Mouse (Mus musculus): ENCODE measurements around the gene Lhfpl2.

Gene Lhfpl2

DNA sequence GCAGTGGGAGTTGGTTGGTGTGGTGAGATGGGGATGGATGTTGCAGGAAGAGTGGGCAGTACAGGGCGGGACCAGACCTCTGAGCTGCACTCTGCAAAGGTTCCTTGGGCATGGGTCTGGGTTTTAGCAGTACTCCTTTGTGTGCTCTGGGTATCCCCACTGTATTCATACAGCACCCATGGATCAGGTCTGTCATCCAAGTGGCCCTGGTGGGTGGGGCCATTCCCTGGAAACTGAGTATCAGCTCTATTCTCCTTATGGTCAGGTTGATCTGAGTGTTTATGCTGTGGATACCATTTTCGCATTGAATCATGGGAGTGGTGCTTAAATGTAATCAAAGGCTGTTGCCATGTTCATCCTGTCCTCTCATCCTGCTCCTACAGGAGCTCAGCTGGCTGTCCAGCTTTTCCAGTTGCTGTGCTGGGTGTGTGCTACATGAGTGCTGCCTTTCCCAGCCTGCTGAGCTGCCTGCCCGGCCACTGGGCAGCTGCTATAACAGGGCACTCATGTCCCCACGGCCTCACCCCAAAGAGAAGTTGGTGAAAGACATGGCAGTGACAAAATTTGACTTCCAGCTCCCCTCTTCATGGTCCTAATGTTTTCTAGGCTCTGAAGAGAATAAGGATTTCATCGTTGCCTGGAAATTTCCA is 9.2 kb downstream of the Lhfpl2 start:
- DNase-seq (ENCODE audit: low spot score), result no peak

- DNase-seq (ENCODE audit: low spot score), result no peak
Measured at GRCm38 (mm10) chr13:94068308-94068707, 10.7 kb downstream of the Lhfpl2 start.

GRCm38 (mm10) chr13:94069421-94070307 is 12.1 kb downstream of the Lhfpl2 start:
- no peak for DNase-seq (ENCODE audit: low spot score)

- no peak for DNase-seq (ENCODE audit: low spot score)
Measured at GRCm38 (mm10) chr13:94070308-94070619, 12.7 kb downstream of the Lhfpl2 start.

DNA sequence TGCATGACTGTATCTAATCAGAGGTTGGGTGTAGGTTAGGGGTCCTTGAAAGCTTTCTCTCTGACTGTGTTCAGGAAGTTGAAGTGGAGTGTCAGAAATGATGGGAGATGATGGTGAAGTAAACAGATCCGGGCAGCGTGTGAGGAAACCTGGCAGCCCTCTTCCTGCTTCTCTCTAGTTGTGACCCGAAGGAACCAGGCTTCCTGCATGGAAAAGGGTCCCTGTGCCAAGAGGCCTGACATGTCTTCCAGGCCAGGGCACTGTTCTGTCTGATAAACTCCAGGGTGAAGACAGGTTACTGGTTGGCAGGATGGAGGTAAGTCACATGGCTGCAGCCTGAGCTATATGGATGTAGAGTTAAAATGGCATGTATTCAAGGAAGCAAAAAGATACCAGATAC is 13.3 kb downstream of the Lhfpl2 start:
- no peak for DNase-seq (ENCODE audit: low spot score)

DNA sequence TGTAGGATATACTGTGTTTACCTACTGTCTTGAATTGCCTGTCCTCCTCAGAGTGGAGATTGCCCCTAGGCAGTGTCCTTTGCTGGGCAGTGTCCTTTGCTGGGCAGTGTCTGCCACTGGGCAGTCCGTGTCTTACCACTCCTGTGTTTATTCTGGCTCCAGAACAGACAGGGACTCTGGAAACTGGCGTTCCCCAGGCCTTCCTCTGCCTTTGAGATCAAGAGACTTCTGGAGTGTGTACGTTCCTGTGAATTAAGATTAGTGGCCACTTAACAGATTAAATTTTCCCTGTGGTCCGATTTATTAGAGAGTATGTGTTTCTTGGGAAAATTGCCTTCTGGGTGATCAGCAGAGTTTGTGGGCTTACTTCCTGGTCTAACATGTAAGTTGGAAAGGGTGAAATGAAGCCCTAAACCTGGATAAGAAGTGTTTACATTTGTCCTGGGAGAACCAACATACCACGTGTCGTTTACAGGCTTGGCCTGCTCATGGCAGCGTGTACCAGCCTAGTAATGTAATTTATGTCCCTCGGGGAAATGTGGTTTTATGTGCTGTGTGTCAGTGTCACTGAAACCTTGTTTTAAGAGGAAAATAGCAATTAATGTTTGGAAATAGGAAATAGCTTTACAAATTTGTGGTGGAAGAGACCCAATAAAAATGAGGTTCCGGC is 15.6 kb downstream of the Lhfpl2 start:
- no peak for DNase-seq (ENCODE audit: low spot score)

DNA sequence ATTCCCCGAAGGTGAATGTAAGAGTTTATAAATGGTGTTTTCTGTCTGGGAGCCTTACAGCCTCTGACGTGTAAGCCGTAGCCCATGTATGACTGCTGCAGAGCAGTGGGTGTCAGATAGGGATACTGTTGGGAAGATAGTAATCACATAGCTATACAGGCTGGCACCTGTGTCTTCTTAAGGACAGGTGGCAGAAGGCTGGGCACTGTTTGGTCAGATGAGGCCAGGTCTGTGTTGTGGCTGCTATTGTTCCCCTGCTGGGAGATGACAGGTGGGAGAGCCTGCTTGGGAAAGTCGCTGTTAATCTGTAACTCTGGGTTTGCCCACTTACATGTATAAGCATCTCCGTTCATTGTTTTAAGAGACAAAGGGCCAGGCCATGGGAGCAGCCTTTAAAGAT is 16.1 kb downstream of the Lhfpl2 start:
- no peak for DNase-seq (ENCODE audit: low spot score)

GRCm38 (mm10) chr13:94075181-94075580 is 17.6 kb downstream of the Lhfpl2 start:
- DNase-seq (ENCODE audit: low spot score), result no peak

- DNase-seq (ENCODE audit: low spot score), result no peak
Measured at GRCm38 (mm10) chr13:94077136-94078018, 19.8 kb downstream of the Lhfpl2 start.

GRCm38 (mm10) chr13:94083196-94083595 is 25.6 kb downstream of the Lhfpl2 start:
- no peak for DNase-seq (ENCODE audit: low spot score)

DNA sequence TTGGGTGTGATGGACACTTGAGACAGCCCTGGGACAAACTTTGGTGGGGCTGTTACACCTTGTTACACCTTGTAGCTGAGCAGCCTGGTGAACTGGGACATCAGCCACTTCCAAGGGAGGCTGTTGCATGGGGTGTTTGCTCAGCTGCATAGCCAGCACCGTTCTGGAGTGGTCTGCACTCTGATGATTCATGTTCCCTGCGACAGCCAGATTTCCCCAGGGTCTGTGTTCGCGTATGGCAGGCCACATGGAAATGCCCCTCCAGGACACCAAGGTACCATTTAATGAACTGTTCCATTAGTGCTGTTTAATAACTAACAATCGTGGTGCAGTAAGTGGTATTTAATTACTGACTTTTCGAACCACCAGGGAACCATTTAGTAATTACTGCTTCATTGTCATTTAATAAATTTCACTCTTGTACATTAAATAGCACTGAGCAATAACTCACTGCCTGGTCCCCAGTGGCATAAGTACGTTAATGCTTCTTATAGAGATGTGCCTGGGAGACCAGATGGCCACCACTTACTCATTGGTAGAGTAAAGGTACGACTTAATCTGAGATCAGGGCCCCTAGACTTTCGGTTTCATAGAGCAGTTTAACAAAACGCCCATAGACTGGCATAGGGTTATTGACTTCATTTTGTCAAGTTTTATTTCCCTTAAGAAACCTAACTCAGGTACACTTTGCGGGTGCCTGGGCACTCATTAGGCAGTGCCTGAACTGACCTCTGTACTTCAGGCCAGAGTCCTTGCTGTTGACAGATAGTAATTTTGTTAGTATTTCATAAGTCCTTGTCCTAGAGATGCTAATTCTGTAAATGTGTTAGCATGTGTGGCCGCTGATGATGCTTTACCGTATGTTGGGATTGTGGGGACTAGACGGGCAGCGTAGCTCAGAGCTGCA is 26.9 kb downstream of the Lhfpl2 start:
- DNase-seq (ENCODE audit: low spot score), result no peak

- DNase-seq (ENCODE audit: low spot score), result no peak
Measured at GRCm38 (mm10) chr13:94086090-94086808, 28.7 kb downstream of the Lhfpl2 start.

GRCm38 (mm10) chr13:94087061-94087460 is 29.5 kb downstream of the Lhfpl2 start:
- no peak for DNase-seq (ENCODE audit: low spot score)

DNA sequence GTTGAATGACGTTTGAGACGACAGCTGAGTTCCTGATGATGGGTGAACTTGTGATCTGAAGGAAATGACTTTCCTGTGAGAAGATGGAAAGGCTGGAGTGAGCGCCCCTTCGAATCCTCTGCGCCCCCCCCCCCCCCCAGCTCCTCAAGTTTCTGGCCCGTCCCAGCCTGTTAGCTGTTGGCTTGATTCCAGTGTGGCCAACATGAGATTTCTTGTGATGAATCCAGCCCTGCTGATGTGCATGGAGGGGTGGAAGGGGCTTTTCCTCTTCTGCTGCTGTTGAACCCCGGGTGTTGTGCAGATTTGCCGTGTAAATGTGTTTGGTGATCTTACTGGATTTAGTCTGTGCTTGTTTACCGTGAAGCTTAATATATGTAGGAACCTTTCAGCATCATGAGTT is 31.2 kb downstream of the Lhfpl2 start:
- no peak for DNase-seq (ENCODE audit: low spot score)

GRCm38 (mm10) chr13:94089286-94089685 is 31.7 kb downstream of the Lhfpl2 start:
- DNase-seq (ENCODE audit: low spot score), result no peak

- no peak for DNase-seq (ENCODE audit: low spot score)
Measured at GRCm38 (mm10) chr13:94091366-94091765, 33.8 kb downstream of the Lhfpl2 start.

GRCm38 (mm10) chr13:94094176-94094575 is 36.6 kb downstream of the Lhfpl2 start:
- DNase-seq (ENCODE audit: low spot score), result no peak

GRCm38 (mm10) chr13:94094625-94095024 is 37.0 kb downstream of the Lhfpl2 start:
- DNase-seq (ENCODE audit: low spot score), result no peak

DNA sequence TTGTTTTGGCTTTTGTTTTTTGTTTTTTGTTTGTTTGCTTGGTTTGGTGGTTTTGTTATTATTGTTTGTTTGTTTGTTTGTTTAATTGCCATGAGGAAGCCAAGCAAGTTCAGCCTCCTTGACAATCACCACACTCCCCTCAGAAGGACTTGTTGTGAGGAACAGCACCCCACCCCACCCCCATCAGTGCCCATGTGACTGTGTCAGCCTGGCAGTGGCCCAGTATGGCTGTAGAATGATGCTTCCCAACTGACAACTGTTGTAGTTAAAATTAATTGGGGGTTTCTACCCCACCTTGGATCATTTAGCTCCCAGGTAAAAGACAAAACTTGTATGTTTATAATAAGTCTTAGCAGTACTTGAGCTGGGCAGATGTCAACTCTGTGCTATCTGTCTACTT is 37.6 kb downstream of the Lhfpl2 start:
- no peak for DNase-seq (ENCODE audit: low spot score)

DNA sequence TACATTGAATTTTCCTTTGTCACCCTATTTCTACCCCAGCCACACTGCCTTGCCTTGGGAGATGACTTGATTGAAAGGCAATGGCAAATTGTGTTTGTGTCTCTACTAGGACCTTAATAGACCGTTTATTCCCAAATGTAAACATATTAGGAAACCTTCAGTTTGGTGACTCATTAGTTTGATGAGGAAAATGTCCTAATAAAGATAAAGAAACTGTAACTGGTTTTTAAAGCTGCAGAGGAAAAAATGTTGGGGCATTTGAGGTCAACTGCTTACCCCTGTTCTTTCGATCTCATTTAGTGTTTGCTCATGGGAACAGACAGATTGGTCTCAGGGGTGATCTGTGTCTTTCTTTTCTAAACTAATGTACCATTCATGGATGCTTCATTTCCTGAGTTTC is 40.1 kb downstream of the Lhfpl2 start:
- no peak for DNase-seq (ENCODE audit: low spot score)
